Mouse (Mus musculus): Measurements from ENCODE around the gene Tsga10. TPM values are rescaled to one million over a fixed set of nuclear protein-coding genes. Genes with fewer than 3 reads are reported as not detected.

Gene Tsga10
- 6.6 and 7.5 TPM in 2 replicates for polyA plus RNA-seq (2016; fragmentation: Nextera tagmentation; extraction: Ambion mirVana)

DNA sequence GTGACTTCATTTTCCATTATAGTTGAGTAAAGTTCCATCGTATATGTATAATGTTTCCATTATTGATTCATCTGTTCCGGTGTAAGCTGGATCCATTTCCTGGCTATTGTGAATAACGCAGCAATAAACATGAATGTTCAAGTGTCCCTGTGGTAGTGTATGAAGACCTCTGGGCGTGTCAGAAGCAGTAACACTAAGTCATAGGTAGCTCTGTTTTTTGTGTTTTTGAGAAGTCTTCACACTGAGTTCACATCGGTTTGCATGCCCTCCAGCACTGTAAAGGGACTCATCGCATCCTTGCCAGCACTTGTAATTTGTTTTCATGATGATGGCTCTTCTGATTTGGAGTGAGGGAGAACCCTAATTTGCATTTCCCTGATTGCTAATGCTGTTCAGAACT, at the start of gene Tsga10:
Gene Tsga10 (minus strand): TSS at position 144 of the 400 bp plus-strand sequence.
- Histone ChIP-seq H3K27ac (replicated peaks) (peak within 1 kb of the TSS; percentile 88), H3K4me1 (peaks cover 10% of the 10 kb centered on the region), H3K9me3 (no peaks in the 10 kb centered on the region), H3K36me3 (replicated peaks) (no peaks in the 10 kb centered on the region), H3K27me3 (replicated peaks; ENCODE audit: low read depth, poor library complexity, severe bottlenecking) (no peaks in the 10 kb centered on the region; the same call in none of the 2 replicates), H3K4me3 (peak within 1 kb of the TSS; percentile 72)
- 87% methylated on average over 6 of the region's 6 CpGs for WGBS
- DNase-seq (ENCODE audit: low spot score): no peak

- H3K27me3 ChIP-seq (replicated peaks; ENCODE audit: low read depth, poor library complexity, severe bottlenecking): no peaks in the 10 kb centered on the region
- no peaks in the 10 kb centered on the region for H3K4me1 ChIP-seq
- H3K4me3 ChIP-seq: no peak overlapping the region
- H3K36me3 ChIP-seq (replicated peaks): no peaks in the 10 kb centered on the region
- 80% methylated on average over 2 of the region's 2 CpGs for WGBS
- no peaks in the 10 kb centered on the region for H3K9me3 ChIP-seq
- no peak for DNase-seq (ENCODE audit: low spot score)
- no peak overlapping the region for H3K27ac ChIP-seq (replicated peaks)
Measured at GRCm38 (mm10) chr1:37912751-37913150, 46.5 kb upstream of the Tsga10 start.

GRCm38 (mm10) chr1:37903178-37903577, 36.9 kb upstream of the Tsga10 start:
- H3K9me3 ChIP-seq: no peaks in the 10 kb centered on the region
- no peak overlapping the region for H3K27ac ChIP-seq (replicated peaks)
- no peak overlapping the region for H3K4me3 ChIP-seq
- H3K27me3 ChIP-seq (replicated peaks; ENCODE audit: low read depth, poor library complexity, severe bottlenecking): no peaks in the 10 kb centered on the region
- H3K36me3 ChIP-seq (replicated peaks): peaks cover 25% of the 10 kb centered on the region
- DNase-seq (ENCODE audit: low spot score): peak; percentile 22
- 39% methylated on average over 6 of the region's 6 CpGs for whole genome bisulfite sequencing
- no peaks in the 10 kb centered on the region for H3K4me1 ChIP-seq

DNA sequence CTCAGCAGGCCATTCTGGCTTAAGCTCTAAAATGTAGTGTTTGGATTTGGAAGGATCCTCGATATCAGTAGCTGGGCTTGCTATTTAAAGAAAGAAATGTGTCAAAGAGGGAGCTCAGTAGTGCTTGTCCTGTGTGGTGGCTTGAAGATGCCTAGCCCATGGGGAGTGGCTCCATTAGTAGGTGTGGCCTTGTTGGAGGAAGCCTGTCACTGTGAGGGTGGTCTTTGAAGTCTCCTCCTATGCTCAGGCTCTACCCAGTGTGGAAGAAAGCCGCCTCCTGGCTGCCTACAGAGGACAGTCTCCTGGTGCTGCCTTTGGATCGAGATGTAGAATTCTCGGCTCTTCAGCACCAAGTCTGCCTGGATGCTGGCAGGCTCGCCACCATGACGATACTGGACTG, 34.1 kb upstream of the Tsga10 start:
- no peaks in the 10 kb centered on the region for H3K27me3 ChIP-seq (replicated peaks; ENCODE audit: low read depth, poor library complexity, severe bottlenecking)
- 52% methylated on average over 6 of the region's 6 CpGs for WGBS

GRCm38 (mm10) chr1:37899816-37900215, 33.6 kb upstream of the Tsga10 start:
- Histone ChIP-seq H3K9me3 (no peaks in the 10 kb centered on the region), H3K4me3 (no peak overlapping the region), H3K36me3 (replicated peaks) (peaks cover 59% of the 10 kb centered on the region), H3K4me1 (no peaks in the 10 kb centered on the region), H3K27ac (replicated peaks) (no peak overlapping the region), H3K27me3 (replicated peaks; ENCODE audit: low read depth, poor library complexity, severe bottlenecking) (no peaks in the 10 kb centered on the region)
- WGBS: 76% methylated on average over 4 of the region's 4 CpGs
- no peak for DNase-seq (ENCODE audit: low spot score)

More for the DNA sequence above, 34.1 kb upstream of the Tsga10 start:
- no peak overlapping the region for H3K27ac ChIP-seq (replicated peaks)
- DNase-seq (ENCODE audit: low spot score): no peak
- H3K36me3 ChIP-seq (replicated peaks): peaks cover 54% of the 10 kb centered on the region
- no peak overlapping the region for H3K4me3 ChIP-seq
- H3K4me1 ChIP-seq: no peaks in the 10 kb centered on the region
- no peaks in the 10 kb centered on the region for H3K9me3 ChIP-seq

- no peak overlapping the region for H3K27ac ChIP-seq (replicated peaks)
- peaks cover 59% of the 10 kb centered on the region for H3K36me3 ChIP-seq (replicated peaks)
- no peaks in the 10 kb centered on the region for H3K9me3 ChIP-seq
- no peaks in the 10 kb centered on the region for H3K27me3 ChIP-seq (replicated peaks; ENCODE audit: low read depth, poor library complexity, severe bottlenecking)
- peaks cover 10% of the 10 kb centered on the region for H3K4me1 ChIP-seq
- H3K4me3 ChIP-seq: no peak overlapping the region
- no peak for DNase-seq (ENCODE audit: low spot score)
Measured at GRCm38 (mm10) chr1:37894606-37895005, 28.4 kb upstream of the Tsga10 start.

- H3K27me3 ChIP-seq (replicated peaks; ENCODE audit: low read depth, poor library complexity, severe bottlenecking): no peaks in the 10 kb centered on the region
- peak overlapping the region; percentile 81 for H3K4me3 ChIP-seq
- H3K4me1 ChIP-seq: peaks cover 17% of the 10 kb centered on the region
- H3K9me3 ChIP-seq: no peaks in the 10 kb centered on the region
- no peak overlapping the region for H3K27ac ChIP-seq (replicated peaks)
- H3K36me3 ChIP-seq (replicated peaks): peaks cover 28% of the 10 kb centered on the region
- WGBS: 80% methylated on average over 3 of the region's 3 CpGs
- DNase-seq (ENCODE audit: low spot score): no peak
Measured at GRCm38 (mm10) chr1:37891400-37891799, 25.2 kb upstream of the Tsga10 start.

- H3K27ac ChIP-seq (replicated peaks): peak within 1 kb of the TSS; percentile 84
- H3K4me3 ChIP-seq: peak within 1 kb of the TSS; percentile 81
Measured at GRCm38 (mm10) chr1:37890025-37890652, 23.9 kb upstream of the Tsga10 start, which contains the start of the genes Mitd1 and Mrpl30. Mitd1 (minus strand) TSS chr1:37890411. Mrpl30 (plus strand) TSS chr1:37890477.

GRCm38 (mm10) chr1:37889206-37889605, 23.0 kb upstream of the Tsga10 start:
- H3K27ac ChIP-seq (replicated peaks): no peak overlapping the region

More at GRCm38 (mm10) chr1:37890025-37890652, 23.9 kb upstream of the Tsga10 start, which contains the start of the genes Mitd1 and Mrpl30:
- no peaks in the 10 kb centered on the region for H3K9me3 ChIP-seq
- H3K27me3 ChIP-seq (replicated peaks; ENCODE audit: low read depth, poor library complexity, severe bottlenecking): no peaks in the 10 kb centered on the region
- WGBS: under 1% methylated on average over 41 of the region's 41 CpGs
- peaks cover 15% of the 10 kb centered on the region for H3K36me3 ChIP-seq (replicated peaks)
- H3K4me1 ChIP-seq: peaks cover 17% of the 10 kb centered on the region
- DNase-seq (ENCODE audit: low spot score): peak; percentile 90

GRCm38 (mm10) chr1:37884451-37884850, 18.2 kb upstream of the Tsga10 start:
- DNase-seq (ENCODE audit: low spot score): no peak
- no peaks in the 10 kb centered on the region for H3K9me3 ChIP-seq
- H3K4me3 ChIP-seq: no peak overlapping the region
- WGBS: 86% methylated on average over 4 of the region's 4 CpGs
- H3K27me3 ChIP-seq (replicated peaks; ENCODE audit: low read depth, poor library complexity, severe bottlenecking): no peaks in the 10 kb centered on the region
- no peak overlapping the region for H3K27ac ChIP-seq (replicated peaks)
- peaks cover 46% of the 10 kb centered on the region for H3K36me3 ChIP-seq (replicated peaks)
- H3K4me1 ChIP-seq: peaks cover 5% of the 10 kb centered on the region

More at GRCm38 (mm10) chr1:37889206-37889605, 23.0 kb upstream of the Tsga10 start:
- no peaks in the 10 kb centered on the region for H3K9me3 ChIP-seq
- H3K4me3 ChIP-seq: peak overlapping the region; percentile 81
- no peaks in the 10 kb centered on the region for H3K27me3 ChIP-seq (replicated peaks; ENCODE audit: low read depth, poor library complexity, severe bottlenecking)
- peaks cover 17% of the 10 kb centered on the region for H3K4me1 ChIP-seq
- no peak for DNase-seq (ENCODE audit: low spot score)
- peaks cover 11% of the 10 kb centered on the region for H3K36me3 ChIP-seq (replicated peaks)
- 83% methylated on average over 7 of the region's 7 CpGs for WGBS

DNA sequence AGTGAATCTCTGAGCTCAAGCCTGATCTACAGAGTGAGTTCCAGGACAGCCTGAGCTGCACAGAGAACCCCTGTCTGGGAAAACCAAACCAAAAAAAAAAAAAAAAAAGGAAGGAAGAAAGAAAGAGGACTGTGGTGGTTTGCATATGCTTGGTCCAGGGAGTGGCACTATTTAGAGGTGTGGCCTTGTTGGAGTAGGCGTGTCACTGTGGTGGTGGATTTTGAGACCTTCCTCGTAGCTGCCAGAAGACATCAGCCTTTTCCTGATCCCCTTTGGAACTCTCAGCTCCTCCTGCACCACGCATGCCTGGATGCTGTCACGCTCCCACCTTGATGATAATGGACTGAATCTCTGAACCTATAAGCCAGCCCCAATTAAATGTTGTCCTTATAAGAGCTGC, 17.2 kb upstream of the Tsga10 start:
- no peak overlapping the region for H3K27ac ChIP-seq (replicated peaks)
- no peak overlapping the region for H3K4me3 ChIP-seq
- peaks cover 56% of the 10 kb centered on the region for H3K36me3 ChIP-seq (replicated peaks)
- H3K4me1 ChIP-seq: no peaks in the 10 kb centered on the region
- 87% methylated on average over 4 of the region's 4 CpGs for WGBS
- DNase-seq (ENCODE audit: low spot score): no peak
- H3K9me3 ChIP-seq: no peaks in the 10 kb centered on the region
- H3K27me3 ChIP-seq (replicated peaks; ENCODE audit: low read depth, poor library complexity, severe bottlenecking): no peaks in the 10 kb centered on the region

DNA sequence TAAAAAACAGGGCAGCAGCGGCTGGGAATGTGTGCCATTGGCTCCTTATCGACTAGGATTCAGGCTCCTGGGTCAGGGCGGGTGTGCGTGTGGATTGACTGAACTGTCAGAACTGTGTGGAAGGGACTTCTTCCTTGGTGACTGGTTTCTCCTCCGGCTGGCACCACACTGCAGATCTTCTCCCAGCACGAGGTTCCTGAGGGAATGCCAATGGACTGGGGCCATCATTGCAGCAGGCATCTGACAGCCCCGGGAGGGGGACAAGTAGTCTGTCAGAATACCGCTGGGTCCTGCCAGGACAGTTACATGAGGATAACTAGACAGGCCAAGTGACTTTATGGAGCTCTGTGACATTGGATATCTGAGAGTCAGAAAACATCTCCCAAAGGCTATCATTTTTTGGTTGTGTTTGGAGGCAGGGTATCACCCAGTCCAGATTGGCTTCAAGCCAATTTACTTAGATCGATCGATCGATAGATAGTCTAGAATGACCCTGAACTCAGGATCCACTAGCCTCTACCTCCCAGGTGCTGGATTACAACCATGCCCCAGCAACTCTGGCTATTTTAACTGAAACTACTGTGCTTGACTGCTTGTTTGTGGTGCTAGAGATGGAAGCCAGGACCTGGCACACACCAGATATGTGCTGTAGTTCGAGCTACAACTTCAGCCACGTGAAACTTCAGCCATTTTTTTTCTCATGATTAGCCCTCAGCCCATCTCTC, 11.7 kb upstream of the Tsga10 start:
- DNase-seq (ENCODE audit: low spot score): no peak
- 95% methylated on average over 13 of the region's 13 CpGs for WGBS
- Histone ChIP-seq H3K36me3 (replicated peaks) (peaks cover 80% of the 10 kb centered on the region), H3K4me3 (no peak overlapping the region), H3K4me1 (no peaks in the 10 kb centered on the region), H3K27me3 (replicated peaks; ENCODE audit: low read depth, poor library complexity, severe bottlenecking) (no peaks in the 10 kb centered on the region), H3K9me3 (peaks cover 14% of the 10 kb centered on the region), H3K27ac (replicated peaks) (no peak overlapping the region)

DNA sequence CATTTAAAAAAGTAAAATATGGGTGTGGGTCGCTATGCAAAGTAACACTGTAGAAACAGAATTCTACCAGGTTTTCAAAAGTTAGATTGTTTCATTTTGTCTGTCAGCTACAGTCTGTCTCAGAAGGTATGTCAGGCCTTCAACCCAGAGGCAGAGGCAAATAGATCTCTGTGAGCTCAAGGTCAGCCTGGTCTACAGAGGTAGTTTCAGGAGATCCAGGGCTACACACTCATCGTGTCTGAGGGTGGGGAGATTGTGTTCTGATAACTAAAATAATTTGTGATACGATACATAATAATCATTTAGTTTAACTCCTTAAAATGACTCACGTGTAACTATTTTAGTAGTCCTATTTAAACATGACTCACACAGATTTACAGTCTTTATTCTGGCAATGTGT, 6.9 kb upstream of the Tsga10 start:
- no peak overlapping the region for H3K4me3 ChIP-seq
- no peaks in the 10 kb centered on the region; the same call in 1 of the 2 replicates for H3K27me3 ChIP-seq (replicated peaks; ENCODE audit: low read depth, poor library complexity, severe bottlenecking)
- H3K36me3 ChIP-seq (replicated peaks): peaks cover 39% of the 10 kb centered on the region
- 93% methylated on average over 4 of the region's 4 CpGs for WGBS
- H3K4me1 ChIP-seq: peaks cover 10% of the 10 kb centered on the region
- DNase-seq (ENCODE audit: low spot score): no peak
- no peak overlapping the region for H3K27ac ChIP-seq (replicated peaks)
- H3K9me3 ChIP-seq: peaks cover 14% of the 10 kb centered on the region

Data from embryonic facial prominence, embryonic 10.5 days (tissue).